Mouse (Mus musculus) MEL (cell line): ENCODE measurements at regions not wholly inside any gene's neighbourhood (a gene's known extent, or its start where the extent isn't known, plus 50 kb on each side); places are given as distances from the start of the nearest gene placed in this dataset.

Experiments
- DNase-seq: peaks from one replicate; pipeline ENCODE4 v3.0.0; 2011; ENCODE audit warnings: low read depth, low spot score
- H3K27ac ChIP-seq: 2 replicates; pipeline ENCODE4 v1.5.1; 2012; ENCODE audit warnings: low read depth, mild to moderate bottlenecking, control low read depth, low read length, moderate library complexity; ENCODE audit not compliant: control insufficient read depth
- H3K27me3 ChIP-seq, 2 experiments: fragments of 150-350 bp in 1 of 2; sonication (generic) in 1 of 2; 2 replicates each; pipeline ENCODE4 v1.6.1; 2012; ENCODE audit warnings: low read length in 2 of 2, mild to moderate bottlenecking in 2 of 2, improper control_type of control experiment in 1 of 2, moderate library complexity in 1 of 2; ENCODE audit not compliant: insufficient read depth in 2 of 2, control insufficient read depth in 1 of 2
- H3K36me3 ChIP-seq, 2 experiments: 2 replicates each; pipeline ENCODE4 v1.6.1; 2012 to 2014; ENCODE audit warnings: low read length in 2 of 2, improper control_type of control experiment in 1 of 2, inconsistent platforms in 1 of 2, mild to moderate bottlenecking in 1 of 2; ENCODE audit not compliant: insufficient read depth in 2 of 2, control insufficient read depth in 1 of 2
- H3K4me1 ChIP-seq, 2 experiments: fragments of 150-350 bp in 1 of 2; sonication (generic) in 1 of 2; 2 replicates each; pipeline ENCODE4 v1.6.1; 2012; ENCODE audit warnings: low read length in 2 of 2, improper control_type of control experiment in 1 of 2, mild to moderate bottlenecking in 1 of 2; ENCODE audit not compliant: insufficient read depth in 2 of 2, control insufficient read depth in 1 of 2
- H3K4me3 ChIP-seq, 2 experiments: fragments of 150-350 bp in 1 of 2; sonication (generic) in 1 of 2; 2 replicates each; pipeline ENCODE4 v1.5.1; 2012; ENCODE audit warnings: low read depth in 2 of 2, low read length in 2 of 2, mild to moderate bottlenecking in 2 of 2, moderate library complexity in 2 of 2, control low read depth in 1 of 2, improper control_type of control experiment in 1 of 2; ENCODE audit not compliant: control insufficient read depth in 1 of 2, insufficient read depth in 1 of 2
- H3K79me2 ChIP-seq: 2 replicates; pipeline ENCODE4 v1.6.1; 2012; ENCODE audit warnings: mild to moderate bottlenecking, low read length, moderate library complexity; ENCODE audit not compliant: control insufficient read depth, poor library complexity, insufficient read depth
- H3K9ac ChIP-seq: 2 replicates; pipeline ENCODE4 v1.6.1; 2012; ENCODE audit warnings: low read depth, mild to moderate bottlenecking, control low read depth, low read length, moderate library complexity; ENCODE audit not compliant: control insufficient read depth, poor library complexity, severe bottlenecking
- H3K9me3 ChIP-seq: fragments of 150-350 bp; sonication (generic); replicated peaks from 2 replicates; pipeline ENCODE4 v1.6.1; 2012; ENCODE audit warnings: mild to moderate bottlenecking, low read length, improper control_type of control experiment, moderate library complexity; ENCODE audit not compliant: insufficient read depth
- CHD2 ChIP-seq: IDR thresholded peaks from 2 replicates; pipeline ENCODE4 v1.6.1; 2011; ENCODE audit warnings: low read length, improper control_type of control experiment
- ELF1 ChIP-seq: IDR thresholded peaks from 2 replicates; pipeline ENCODE4 v1.6.1; 2014; ENCODE audit warnings: low read depth, mild to moderate bottlenecking, inconsistent platforms, low read length, improper control_type of control experiment, moderate library complexity
- JUND ChIP-seq: IDR thresholded peaks from 2 replicates; pipeline ENCODE4 v1.6.1; 2011; ENCODE audit warnings: low read depth, mild to moderate bottlenecking, improper control_type of control experiment, low read length
- MYB ChIP-seq: IDR thresholded peaks from 2 replicates; pipeline ENCODE4 v1.6.1; 2011; ENCODE audit warnings: mild to moderate bottlenecking, low read depth, low read length, improper control_type of control experiment
- NELFE ChIP-seq: IDR thresholded peaks from 2 replicates; pipeline ENCODE4 v1.6.1; 2011; ENCODE audit warnings: low read depth, low read length, improper control_type of control experiment
- POLR2AphosphoS2 ChIP-seq: IDR thresholded peaks from 2 replicates; pipeline ENCODE4 v1.6.1; 2011; ENCODE audit warnings: low read length, improper control_type of control experiment
- POLR2AphosphoS5 ChIP-seq: IDR thresholded peaks from 2 replicates; pipeline ENCODE4 v1.6.1; 2012; ENCODE audit warnings: low read depth, borderline replicate concordance, mild to moderate bottlenecking, inconsistent platforms, low read length, moderate library complexity, mixed read lengths
- RAD21 ChIP-seq: IDR thresholded peaks from 2 replicates; pipeline ENCODE4 v1.6.1; 2011; ENCODE audit warnings: mild to moderate bottlenecking, low read depth, low read length, improper control_type of control experiment
- SIN3A ChIP-seq: IDR thresholded peaks from 2 replicates; pipeline ENCODE4 v1.6.1; 2012; ENCODE audit warnings: low read length, improper control_type of control experiment, inconsistent platforms
- SMC3 ChIP-seq: IDR thresholded peaks from 2 replicates; pipeline ENCODE4 v1.6.1; 2011; ENCODE audit warnings: low read depth, low read length, improper control_type of control experiment
- UBTF ChIP-seq: IDR thresholded peaks from 2 replicates; pipeline ENCODE4 v1.6.1; 2012; ENCODE audit warnings: low read depth, mild to moderate bottlenecking, inconsistent platforms, low read length, improper control_type of control experiment, moderate library complexity, borderline replicate concordance; ENCODE audit not compliant: insufficient read depth
- ZC3H11A ChIP-seq: IDR thresholded peaks from 2 replicates; pipeline ENCODE4 v1.6.1; 2012; ENCODE audit warnings: low read depth, mild to moderate bottlenecking, inconsistent platforms, low read length, improper control_type of control experiment
- ZKSCAN1 ChIP-seq: IDR thresholded peaks from 2 replicates; pipeline ENCODE4 v1.6.1; 2012; ENCODE audit warnings: low read depth, mild to moderate bottlenecking, inconsistent platforms, low read length, improper control_type of control experiment, moderate library complexity
- ZMIZ1 ChIP-seq: IDR thresholded peaks from 2 replicates; pipeline ENCODE4 v1.6.1; 2012; ENCODE audit warnings: low read depth, mild to moderate bottlenecking, inconsistent platforms, low read length, improper control_type of control experiment, moderate library complexity

- Histone ChIP-seq H3K79me2 (no peaks in the 10 kb centered on the region), H3K9ac (no peak overlapping the region), H3K27ac (no peak overlapping the region), H3K9me3 (no peaks in the 10 kb centered on the region), H3K4me1 (no peaks in the 10 kb centered on the region), H3K4me3 (no peak overlapping the region), H3K36me3 (no peaks in the 10 kb centered on the region), H3K27me3 (no peaks in the 10 kb centered on the region; a peak in 1 of 4 replicates)
- no peak for DNase-seq
- TF ChIP-seq ZC3H11A (no peak), JUND (no peak), ZKSCAN1 (no peak), MYB (no peak), SIN3A (no peak), SMC3 (no peak), NELFE (no peak), ELF1 (no peak), ZMIZ1 (no peak)
Observed at GRCm38 (mm10) chr11:65535726-65536442, 252.2 kb downstream of the Map2k4 start.

GRCm38 (mm10) chr11:65530744-65531143, 257.4 kb downstream of the Map2k4 start:
- no peaks in the 10 kb centered on the region for H3K9me3 ChIP-seq
- H3K36me3 ChIP-seq: no peaks in the 10 kb centered on the region
- no peak overlapping the region for H3K9ac ChIP-seq
- no peaks in the 10 kb centered on the region for H3K27me3 ChIP-seq
- H3K4me3 ChIP-seq: no peak overlapping the region
- H3K79me2 ChIP-seq: no peaks in the 10 kb centered on the region
- H3K27ac ChIP-seq: no peak overlapping the region
- TF ChIP-seq RAD21: no peak
- no peak for TF ChIP-seq POLR2AphosphoS2
- TF ChIP-seq POLR2AphosphoS5: no peak
- no peak for DNase-seq
- no peaks in the 10 kb centered on the region for H3K4me1 ChIP-seq

- Histone ChIP-seq H3K36me3 (no peaks in the 10 kb centered on the region), H3K4me1 (no peaks in the 10 kb centered on the region), H3K79me2 (no peaks in the 10 kb centered on the region), H3K27ac (no peak overlapping the region), H3K9ac (no peak overlapping the region), H3K9me3 (no peaks in the 10 kb centered on the region), H3K4me3 (no peak overlapping the region), H3K27me3 (no peaks in the 10 kb centered on the region)
- no peak for DNase-seq
- no peak for TF ChIP-seq ZKSCAN1
- no peak for TF ChIP-seq UBTF
- TF ChIP-seq NELFE: no peak
- no peak for TF ChIP-seq RAD21
- TF ChIP-seq ZMIZ1: no peak
- TF ChIP-seq CHD2: no peak
Observed at GRCm38 (mm10) chr11:65505106-65505865, 235.5 kb upstream of the Myocd start.
